Mouse (Mus musculus) lung, postnatal 0 days (tissue): ENCODE measurements around the gene Rgs16.

Experiments used
- CTCF ChIP-seq: IDR thresholded peaks from 2 replicates; pipeline ENCODE4 v1.5.1; 2016; ENCODE audit warnings: antibody characterized with exemption, mild to moderate bottlenecking
- EP300 ChIP-seq: IDR thresholded peaks from 2 replicates; pipeline ENCODE4 v1.6.1; 2016; ENCODE audit warnings: antibody characterized with exemption, mild to moderate bottlenecking, control low read depth

- TF ChIP-seq CTCF: no peak
- TF ChIP-seq EP300: no peak
Observed at GRCm38 (mm10) chr1:153698311-153699084, 41.7 kb upstream of the Rgs16 start.
